Mouse (Mus musculus) kidney, postnatal 0 days (tissue): ENCODE data around the gene Lcmt1. TPM values are rescaled to one million over a fixed set of nuclear protein-coding genes. Genes with fewer than 3 reads are reported as not detected.

Experiments used
- ATAC-seq: fragments of 200-750 bp; cut with Nextera tagmentation; replicated peaks from 2 replicates; pipeline ENCODE4 v1.8.0; 2017; ENCODE audit warnings: low read depth, moderate number of reproducible peaks, moderate TSS enrichment, moderate library complexity; ENCODE audit not compliant: low FRiP score
- DNase-seq: peaks from one replicate; pipeline ENCODE4 v3.0.0-alpha.2; 2016; ENCODE audit warnings: low spot score
- H3K27ac ChIP-seq: fragments of 300-500 bp; sonication (generic); 2 replicates; pipeline ENCODE4 v1.5.1; 2014; ENCODE audit warnings: mild to moderate bottlenecking
- H3K27me3 ChIP-seq: fragments of 300-500 bp; sonication (generic); 2 replicates; pipeline ENCODE4 v1.6.1; 2014; ENCODE audit warnings: low read length, mixed read lengths; ENCODE audit not compliant: insufficient read depth
- H3K36me3 ChIP-seq: fragments of 300-500 bp; sonication (generic); 2 replicates; pipeline ENCODE4 v1.6.1; 2014; ENCODE audit warnings: low read length, mixed read lengths; ENCODE audit not compliant: insufficient read depth
- H3K4me1 ChIP-seq: fragments of 300-500 bp; sonication (generic); replicated peaks from 2 replicates; pipeline ENCODE4 v1.6.1; 2014; ENCODE audit warnings: antibody characterized with exemption, low read length, mixed read lengths; ENCODE audit not compliant: insufficient read depth
- H3K4me2 ChIP-seq: fragments of 300-500 bp; sonication (generic); 2 replicates; pipeline ENCODE4 v1.6.1; 2014; ENCODE audit warnings: mild to moderate bottlenecking, low read length, moderate library complexity, mixed read lengths
- H3K4me3 ChIP-seq: fragments of 300-500 bp; sonication (generic); replicated peaks from 2 replicates; pipeline ENCODE4 v1.5.1; 2014; ENCODE audit warnings: low read depth, low read length
- H3K9ac ChIP-seq: fragments of 300-500 bp; sonication (generic); 2 replicates; pipeline ENCODE4 v1.6.1; 2014; ENCODE audit warnings: low read depth, low read length
- H3K9me3 ChIP-seq: fragments of 300-500 bp; sonication (generic); replicated peaks from 2 replicates; pipeline ENCODE4 v1.6.1; 2016; ENCODE audit warnings: low read length, inconsistent platforms, mixed read lengths
- CTCF ChIP-seq: IDR thresholded peaks from 2 replicates; pipeline ENCODE4 v1.5.1; 2016; ENCODE audit warnings: antibody characterized with exemption, low read depth, mild to moderate bottlenecking, moderate library complexity
- WGBS: fragments of 180-500 bp; shearing (Covaris S2); extraction: QIAGEN DNeasy Blood & Tissue Kit; methylation state at CpG from one replicate; pipeline ENCODE4 v1.1.7; 2014; 5-methylcytosine and 5-hydroxymethylcytosine counted together
- polyA plus RNA-seq: library from polyadenylated mRNA; unstranded; fragments of >200 nt; fragmentation: Nextera tagmentation; extraction: Ambion mirVana; gene quantifications from 2 replicates; pipeline ENCODE4 v1.2.1, GENCODE M21; 2015

The Lcmt1 gene
- polyA plus RNA-seq, 1 experiment from 2014 or later = 57.0 TPM

DNA sequence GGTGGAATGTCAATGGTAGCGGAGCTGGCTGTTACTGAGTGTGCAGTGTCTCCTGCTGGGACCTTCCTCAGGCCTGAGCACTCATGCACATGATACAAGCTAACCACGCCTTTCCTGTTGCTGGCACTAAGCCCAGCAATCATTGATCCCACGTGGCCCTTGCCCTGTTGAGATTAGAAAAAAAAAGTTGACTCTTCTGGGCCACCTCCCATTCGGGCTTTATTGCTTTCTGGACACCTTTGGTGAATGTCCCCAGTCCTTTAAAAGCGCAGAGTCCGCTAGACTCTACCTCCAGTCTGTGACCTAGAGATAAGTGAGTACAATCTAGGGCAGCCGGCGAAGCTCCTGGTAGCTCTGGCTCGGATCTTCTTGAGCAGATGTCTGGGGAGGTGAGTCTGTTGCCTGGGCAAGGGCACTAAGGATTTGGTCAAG is 92.5 kb downstream of the Lcmt1 start, which contains the start of gene Aqp8:
Gene Aqp8, plus strand, starts transcription at position 222 of the 432 bp plus-strand sequence.
- no peaks in the 10 kb centered on the region for H3K27me3 ChIP-seq
- H3K27ac ChIP-seq = no peak within 1 kb of the TSS
- peak; percentile 29 for DNase-seq
- H3K36me3 ChIP-seq = no peaks in the 10 kb centered on the region
- H3K9me3 ChIP-seq = no peaks in the 10 kb centered on the region
- no peaks in the 10 kb centered on the region for H3K4me1 ChIP-seq
- ATAC-seq = no peak
- no peak within 1 kb of the TSS for H3K4me2 ChIP-seq
- no peak within 1 kb of the TSS for H3K4me3 ChIP-seq
- 56% methylated on average over 9 of the region's 9 CpGs for WGBS
- H3K9ac ChIP-seq = no peak within 1 kb of the TSS
- no peak for TF ChIP-seq CTCF

DNA sequence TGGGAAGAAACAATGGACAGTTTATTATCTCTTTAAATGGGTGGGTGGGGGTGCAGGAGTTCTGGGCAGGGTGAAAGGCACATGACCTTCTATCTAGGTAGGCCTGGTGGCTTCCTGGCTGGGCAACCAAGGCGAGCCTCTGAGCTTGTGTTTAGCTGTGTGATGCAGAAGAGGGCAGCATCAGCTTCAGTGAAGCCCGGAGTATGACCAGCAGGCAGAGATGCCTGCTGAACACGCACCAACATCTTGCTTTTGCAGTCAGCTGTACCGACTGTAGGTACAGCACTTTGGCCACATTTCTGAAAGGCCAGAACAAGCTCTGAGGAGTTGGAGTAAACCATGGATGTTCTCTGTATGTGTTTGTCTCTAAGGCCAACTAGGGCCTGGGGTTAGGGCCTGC is 94.0 kb downstream of the Lcmt1 start:
- H3K27me3 ChIP-seq = no peaks in the 10 kb centered on the region
- no peak overlapping the region for H3K4me2 ChIP-seq
- 81% methylated on average over 4 of the region's 4 CpGs for WGBS
- H3K4me1 ChIP-seq = no peaks in the 10 kb centered on the region
- no peak overlapping the region for H3K9ac ChIP-seq
- H3K9me3 ChIP-seq = no peaks in the 10 kb centered on the region
- no peak overlapping the region for H3K27ac ChIP-seq
- no peak overlapping the region for H3K4me3 ChIP-seq
- DNase-seq = no peak
- no peak for ATAC-seq
- TF ChIP-seq CTCF = no peak
- H3K36me3 ChIP-seq = no peaks in the 10 kb centered on the region

DNA sequence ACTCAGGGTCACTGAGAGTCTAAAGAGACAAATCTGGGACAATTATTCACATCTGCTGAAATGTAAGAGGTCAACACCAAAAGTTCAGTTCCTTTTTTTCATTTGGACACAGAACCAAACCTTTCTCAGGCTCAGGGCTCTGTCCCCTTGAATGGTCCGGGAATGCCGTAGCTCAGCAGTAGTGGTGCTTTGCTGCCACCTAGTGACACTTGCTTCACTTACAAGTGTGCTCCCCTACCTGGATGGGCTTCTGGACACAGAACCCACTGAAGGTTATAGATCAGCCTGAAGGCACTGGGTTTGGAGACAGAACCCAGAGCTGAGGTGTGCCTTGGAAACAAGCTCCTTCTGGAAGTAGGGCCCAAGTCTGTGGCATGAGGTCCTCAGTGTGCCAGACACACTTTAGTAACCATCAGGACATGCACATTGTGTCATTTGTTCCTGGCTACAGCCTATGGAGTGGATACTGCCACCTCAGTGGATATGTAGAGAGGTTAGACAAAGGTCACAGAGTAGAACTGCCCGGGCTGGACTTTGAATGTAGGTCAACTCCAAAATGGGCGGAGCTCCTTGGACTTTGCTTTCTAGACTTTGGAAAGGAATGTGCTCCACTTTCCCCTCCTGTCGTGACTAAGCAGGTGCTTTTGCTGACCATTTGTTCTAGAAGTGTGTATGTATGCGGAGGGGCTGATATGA is 96.3 kb downstream of the Lcmt1 start:
- H3K36me3 ChIP-seq = no peaks in the 10 kb centered on the region
- H3K27ac ChIP-seq = no peak overlapping the region
- 31% methylated on average over 6 of the region's 6 CpGs for WGBS
- no peaks in the 10 kb centered on the region for H3K4me1 ChIP-seq
- H3K27me3 ChIP-seq = no peaks in the 10 kb centered on the region
- H3K4me3 ChIP-seq = no peak overlapping the region
- H3K4me2 ChIP-seq = no peak overlapping the region
- ATAC-seq = peak; percentile 75
- peak; percentile 86 for DNase-seq
- TF ChIP-seq CTCF = peak; percentile 97
- no peak overlapping the region for H3K9ac ChIP-seq
- no peaks in the 10 kb centered on the region for H3K9me3 ChIP-seq

DNA sequence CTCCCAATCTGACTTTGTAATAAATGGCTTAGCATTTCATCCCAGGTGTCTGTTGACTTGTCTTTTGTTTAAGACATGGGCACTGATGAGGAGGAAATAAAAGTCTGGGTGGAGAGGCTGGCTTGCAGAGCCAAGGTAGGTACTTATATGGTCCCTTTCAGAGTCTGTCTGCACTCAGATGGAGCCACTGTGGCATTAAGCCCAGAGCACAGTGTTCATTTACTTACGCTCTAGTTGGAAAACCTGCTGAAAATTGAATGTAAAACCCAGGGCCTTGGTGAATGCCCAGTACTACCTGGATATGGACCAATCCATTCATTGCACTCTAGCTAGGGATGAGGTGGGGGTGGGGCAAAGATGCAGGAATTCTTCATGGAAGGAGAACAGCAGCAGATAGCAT is 98.4 kb downstream of the Lcmt1 start:
- H3K27ac ChIP-seq = no peak overlapping the region
- ATAC-seq (no peak), DNase-seq (no peak)

More for the DNA sequence above, 98.4 kb downstream of the Lcmt1 start:
- H3K9ac ChIP-seq = no peak overlapping the region
- H3K4me3 ChIP-seq = no peak overlapping the region
- no peak for TF ChIP-seq CTCF
- WGBS = 100% methylated on average over 1 of the region's 1 CpGs
- H3K9me3 ChIP-seq = no peaks in the 10 kb centered on the region
- H3K4me1 ChIP-seq = no peaks in the 10 kb centered on the region
- no peaks in the 10 kb centered on the region for H3K27me3 ChIP-seq
- H3K4me2 ChIP-seq = no peak overlapping the region
- no peaks in the 10 kb centered on the region for H3K36me3 ChIP-seq

Other genes with a start within 250 kb of the Lcmt1 start
- gene Tnrc6a, start 245.9 kb upstream of the Lcmt1 start, polyA plus RNA-seq = 51.3 and 58.0 TPM in 2 replicates
- 7.2 and 8.8 TPM in 2 replicates for gene Slc5a11, start 155.0 kb upstream of the Lcmt1 start, polyA plus RNA-seq
- gene Arhgap17, start 131 bp downstream of the Lcmt1 start, polyA plus RNA-seq = 17.6 TPM in 2 replicates
- 0.56 and 0.99 TPM in 2 replicates for gene Aqp8, start 92.5 kb downstream of the Lcmt1 start, polyA plus RNA-seq
- gene Zkscan2, start 130.7 kb downstream of the Lcmt1 start, polyA plus RNA-seq = 1.3 and 1.4 TPM in 2 replicates